Mouse (Mus musculus): ENCODE data around the gene Slu7.

Gene Slu7

DNA sequence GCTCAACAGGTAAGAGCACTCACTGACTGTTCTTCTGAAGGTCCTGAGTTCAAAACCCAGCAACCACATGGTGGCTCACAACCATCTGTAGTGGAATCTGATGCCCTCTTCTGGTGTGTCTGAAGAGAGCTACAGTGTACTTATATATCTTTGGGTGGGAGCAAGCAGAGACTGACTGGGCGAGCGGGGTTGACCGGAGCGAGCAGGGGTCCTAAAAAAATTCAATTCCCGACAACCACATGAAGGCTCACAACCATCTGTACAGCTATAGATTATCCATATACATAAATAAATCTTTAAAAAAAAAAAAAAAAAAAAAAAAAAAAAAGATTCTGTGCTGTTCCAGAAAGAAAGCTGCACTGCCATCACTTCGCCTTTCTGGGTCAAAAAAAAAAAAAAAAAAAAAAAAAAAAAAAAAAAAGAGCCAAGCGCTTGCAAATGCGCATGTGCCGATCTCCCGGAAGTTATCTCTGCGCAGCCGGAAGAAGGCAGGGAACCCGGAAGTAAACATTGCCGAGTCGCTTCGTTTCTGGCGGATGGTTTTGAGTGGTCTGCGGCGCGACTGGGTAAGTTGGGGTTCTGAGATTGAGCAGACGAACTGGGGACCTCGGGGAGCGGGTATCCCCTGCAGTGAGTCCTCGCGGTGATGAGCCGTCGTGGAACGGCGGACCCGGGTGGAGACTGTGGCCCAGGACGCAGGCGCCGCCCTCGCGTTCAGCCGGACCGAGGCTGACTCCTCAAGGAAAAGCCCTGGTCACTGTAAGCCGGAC is at the start of gene Slu7:
TSS of gene Slu7 (plus strand) at position 491 of the 770 bp plus-strand sequence.
- DNase-seq (ENCODE audit: low spot score in 2 of 2) = peak; percentile 54 to 64

DNA sequence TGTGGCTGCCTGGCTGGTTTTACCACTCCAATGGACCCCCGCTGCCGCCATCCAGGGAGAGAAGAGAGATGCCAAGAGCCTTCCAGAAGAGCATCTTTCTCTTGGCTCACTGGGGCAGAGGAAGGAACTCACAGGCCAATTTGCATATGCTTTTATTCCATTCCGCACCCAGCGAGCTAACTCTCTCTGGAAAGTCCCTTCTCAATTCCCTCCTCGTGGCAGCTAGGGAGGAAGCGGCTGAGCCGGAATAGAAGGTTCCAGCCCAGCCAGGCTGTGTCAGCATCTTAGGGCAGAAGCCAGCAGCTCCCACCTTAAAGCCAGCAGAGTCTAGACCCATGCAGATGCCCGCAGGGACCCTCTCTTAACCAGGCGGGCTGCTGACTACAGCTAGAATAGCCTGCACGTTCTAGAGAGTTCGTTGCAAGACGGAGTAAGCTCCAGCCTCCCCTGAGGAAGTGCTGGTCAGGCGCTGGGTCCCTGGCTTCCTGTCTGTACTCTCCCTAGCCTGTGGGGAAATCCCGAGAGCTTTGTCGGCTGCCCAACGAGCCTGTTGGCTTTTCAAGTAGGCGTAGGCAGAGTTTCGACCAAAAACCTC is 48.4 kb upstream of the Slu7 start:
- DNase-seq (ENCODE audit: low spot score in 2 of 2) = peak in 1 of 2 experiments; percentile 19

DNA sequence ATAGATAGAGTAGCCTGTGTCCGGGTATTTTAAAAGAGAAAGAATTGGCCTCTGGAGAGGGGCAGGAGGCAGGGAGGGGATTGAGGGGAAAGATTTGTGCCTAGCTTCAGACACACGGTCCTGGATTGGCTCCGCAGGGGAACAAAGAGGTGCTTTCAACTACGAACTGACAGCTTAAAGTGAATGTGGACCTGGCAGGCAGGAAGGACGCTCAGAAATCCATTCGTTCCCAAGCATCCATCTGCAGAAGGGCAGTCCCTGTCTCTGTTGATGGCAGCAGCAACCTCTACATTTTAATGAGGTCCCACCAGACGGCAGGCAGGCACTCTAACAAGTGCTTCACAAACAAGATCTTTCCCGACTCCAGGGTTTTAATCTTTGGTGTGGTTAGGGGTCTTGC is 47.8 kb upstream of the Slu7 start:
- DNase-seq (ENCODE audit: low spot score in 2 of 2) = no peak

DNA sequence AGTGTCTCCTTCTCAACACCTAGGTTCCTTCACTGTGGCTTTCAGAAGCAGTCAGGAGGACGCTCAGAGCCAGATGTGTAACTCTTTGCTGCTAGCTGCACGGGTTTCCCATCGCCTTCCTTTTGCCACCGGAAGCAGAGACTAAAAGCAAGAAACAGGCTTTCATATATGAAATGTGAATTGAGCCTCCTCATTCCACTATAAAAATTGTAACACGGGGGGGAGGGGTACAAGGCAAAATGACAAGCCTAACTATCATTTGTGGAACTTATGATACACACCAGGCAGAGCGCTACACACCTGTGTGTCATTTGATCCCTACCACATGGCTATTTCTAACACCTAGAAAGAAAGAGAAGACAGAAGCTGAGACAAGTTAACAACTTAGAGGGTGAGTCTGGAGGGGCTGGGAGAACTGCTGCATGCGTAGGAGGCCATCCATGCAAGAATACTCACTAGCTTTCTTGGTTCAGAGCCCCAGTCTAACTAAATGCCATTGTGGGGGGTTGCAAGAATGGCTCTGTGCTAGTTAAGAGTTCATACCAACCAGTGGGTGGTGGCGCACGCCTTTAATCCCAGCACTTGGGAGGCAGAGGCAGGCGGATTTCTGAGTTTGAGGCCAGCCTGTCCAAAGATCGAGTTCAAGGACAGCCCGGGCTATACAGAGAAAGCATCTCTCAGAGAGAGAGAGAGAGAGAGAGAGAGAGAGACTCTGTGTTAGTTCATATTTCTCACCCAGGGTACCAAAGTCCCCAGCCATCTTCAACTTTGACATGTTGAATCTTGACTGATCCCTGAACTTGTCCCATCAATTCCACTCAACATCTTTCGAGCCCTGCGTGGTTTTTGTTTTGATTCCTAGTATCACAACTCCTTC is 46.3 kb upstream of the Slu7 start:
- no peak for DNase-seq (ENCODE audit: low spot score in 2 of 2)

DNA sequence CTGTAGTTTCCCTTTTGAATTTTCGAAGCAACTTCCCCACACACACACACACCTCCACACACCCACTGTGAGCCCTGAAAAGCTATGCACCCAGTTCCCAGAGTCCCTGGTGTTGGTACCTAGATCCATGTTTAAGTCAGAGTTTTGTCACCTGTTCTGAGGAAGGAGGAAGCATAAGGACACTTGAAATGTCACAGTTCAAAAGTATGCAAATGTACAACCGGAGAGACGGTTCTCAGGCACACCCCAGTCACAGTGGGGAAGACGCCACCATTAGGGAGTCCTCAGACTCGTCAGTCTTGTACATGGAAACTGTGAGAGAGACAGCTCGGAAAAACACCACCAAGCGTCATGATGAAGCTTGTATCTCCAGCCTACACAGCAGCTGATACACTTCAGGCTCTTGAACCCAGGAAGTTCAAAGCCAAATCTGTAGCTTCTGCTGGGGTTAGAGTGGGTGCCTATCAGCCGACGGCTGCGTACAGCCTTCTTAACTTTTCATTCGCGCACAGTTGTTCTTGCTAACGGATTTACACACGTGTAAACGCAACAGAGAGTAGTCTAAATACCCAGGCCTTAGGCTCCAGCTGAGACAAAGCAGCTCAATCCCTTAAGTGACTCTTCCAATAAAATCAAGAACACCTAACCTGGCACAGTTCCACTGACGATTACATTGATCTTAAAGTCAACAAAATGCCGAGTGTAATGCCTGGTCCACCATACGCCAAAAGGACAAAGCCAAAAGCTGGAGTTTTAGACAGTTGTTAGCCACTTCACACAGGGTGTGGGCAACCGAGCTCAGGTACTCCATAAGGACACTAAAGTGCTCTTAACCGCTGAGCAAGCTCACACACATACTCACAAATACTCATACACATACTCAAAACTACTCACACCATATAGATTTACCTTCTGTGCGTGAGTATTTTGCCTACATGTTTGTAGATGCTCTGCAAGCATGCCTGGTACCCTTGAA is 45.1 kb upstream of the Slu7 start:
- DNase-seq (ENCODE audit: low spot score in 2 of 2) = no peak

DNA sequence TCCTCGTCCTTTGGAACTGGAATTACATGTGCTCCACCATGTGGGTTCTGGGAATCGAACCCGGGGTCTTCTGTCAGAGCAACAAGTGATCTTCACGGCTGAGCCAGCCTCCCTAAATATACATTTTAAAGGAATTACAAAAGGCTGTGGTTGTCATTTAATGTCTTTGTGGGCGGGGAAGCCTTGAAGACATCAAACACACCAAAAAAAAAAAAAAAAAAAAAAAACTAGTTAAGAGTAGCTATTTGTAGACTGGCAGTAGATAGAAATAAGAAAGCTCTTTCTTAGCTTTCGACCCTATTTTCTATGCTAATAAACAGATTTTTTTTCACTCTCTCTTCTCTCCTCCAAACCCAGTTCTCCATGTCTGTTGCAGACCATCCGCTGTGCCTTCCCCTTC is 44.4 kb upstream of the Slu7 start:
- DNase-seq (ENCODE audit: low spot score in 2 of 2) = no peak

DNA sequence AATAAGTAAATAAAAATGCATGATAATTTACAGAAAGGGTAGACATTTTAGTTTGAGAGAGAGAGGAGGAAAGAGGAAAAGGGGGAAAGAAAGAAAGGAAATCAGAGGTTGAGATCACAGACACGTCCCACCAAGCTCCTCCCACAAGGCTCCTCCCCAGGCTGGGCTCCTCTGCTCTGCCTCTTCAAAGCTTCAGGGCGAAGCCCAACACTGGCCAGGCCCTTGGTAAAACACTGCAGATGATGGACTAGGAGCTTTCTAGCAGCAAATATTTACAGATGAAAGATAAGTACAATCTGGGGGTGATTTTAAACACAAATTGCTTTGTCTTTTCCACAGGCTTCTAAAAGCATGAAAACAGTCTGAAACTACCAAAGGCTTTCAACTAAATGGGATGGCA is 40.8 kb upstream of the Slu7 start:
- DNase-seq (ENCODE audit: low spot score in 2 of 2) = no peak

DNA sequence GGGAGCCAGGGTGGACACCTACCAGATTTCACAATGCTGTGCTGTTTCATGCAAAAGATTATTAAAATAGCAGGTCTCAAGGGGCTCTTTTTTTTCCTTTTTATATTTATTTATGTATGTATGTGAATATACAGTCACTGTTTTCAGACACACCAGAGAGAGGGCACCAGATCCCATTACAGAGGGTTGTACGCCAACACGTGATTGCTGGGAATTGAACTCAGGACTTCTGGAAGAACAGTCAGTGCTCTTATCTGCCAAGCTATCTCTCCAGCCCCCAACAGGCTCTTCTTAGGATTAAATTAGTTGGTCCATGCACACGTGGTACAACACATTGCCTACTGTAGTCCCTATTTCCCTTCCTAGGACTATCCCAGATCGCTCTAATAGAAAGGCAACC is 40.2 kb upstream of the Slu7 start:
- no peak for DNase-seq (ENCODE audit: low spot score in 2 of 2)

DNA sequence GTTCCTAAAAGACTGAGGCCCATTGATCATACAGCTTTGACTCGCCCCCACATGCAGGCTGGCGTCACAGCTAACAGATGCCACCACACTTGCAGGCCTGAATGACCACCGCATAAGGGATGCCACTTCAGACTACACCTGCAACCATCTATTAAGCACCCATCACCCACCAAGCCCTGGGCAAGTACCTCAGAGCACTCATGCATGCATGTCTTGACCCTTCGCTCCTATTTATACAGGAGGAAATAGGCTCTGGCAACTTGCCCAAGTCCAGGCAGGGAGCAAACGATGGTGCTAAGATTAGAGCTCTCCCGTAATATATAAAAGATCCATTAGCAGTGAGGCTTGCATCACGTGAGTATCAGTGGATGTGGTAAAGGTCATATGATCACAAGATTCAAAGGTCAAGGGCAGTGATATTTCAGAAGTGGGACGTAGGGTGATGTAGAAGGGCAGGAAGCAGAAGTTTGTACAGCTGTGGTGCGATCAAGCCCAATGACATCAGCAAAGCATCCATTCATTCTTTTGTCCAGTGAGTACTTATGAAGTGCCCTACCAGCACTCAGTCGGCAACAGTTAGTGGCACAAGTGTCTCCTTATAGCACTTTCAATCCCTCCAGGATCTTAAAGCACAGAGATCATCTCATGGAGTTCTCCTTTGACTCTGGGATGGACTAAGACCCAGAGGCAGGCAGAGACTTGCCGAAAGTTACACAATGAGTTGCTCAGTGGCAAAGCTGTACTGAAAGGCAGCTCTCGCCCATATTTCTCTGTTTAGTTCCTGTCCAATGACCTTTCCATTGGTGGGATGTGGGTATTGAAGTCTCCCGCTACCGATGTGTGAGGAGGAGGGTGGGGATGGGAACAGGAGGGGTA is 38.2 kb upstream of the Slu7 start:
- DNase-seq (ENCODE audit: low spot score in 2 of 2) = no peak

DNA sequence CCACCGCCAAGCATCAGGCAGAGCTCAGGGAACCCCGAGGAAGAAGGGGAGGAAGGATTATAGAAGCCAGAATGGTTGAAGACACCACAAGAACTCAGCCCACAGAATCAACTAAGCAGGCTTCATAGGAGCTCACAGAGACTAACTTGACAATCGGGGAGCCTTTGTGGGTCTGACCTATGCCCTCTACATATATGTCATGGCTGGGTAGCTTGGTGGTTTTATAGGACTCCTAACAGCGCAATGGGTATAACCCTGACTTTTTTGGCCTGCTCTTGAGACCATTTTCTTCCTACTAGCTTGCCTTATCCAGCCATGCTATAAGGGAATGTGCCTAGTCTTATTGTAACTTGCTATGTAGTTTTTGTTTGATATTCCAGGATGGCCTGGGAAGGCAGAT is 37.3 kb upstream of the Slu7 start:
- no peak for DNase-seq (ENCODE audit: low spot score in 2 of 2)

DNA sequence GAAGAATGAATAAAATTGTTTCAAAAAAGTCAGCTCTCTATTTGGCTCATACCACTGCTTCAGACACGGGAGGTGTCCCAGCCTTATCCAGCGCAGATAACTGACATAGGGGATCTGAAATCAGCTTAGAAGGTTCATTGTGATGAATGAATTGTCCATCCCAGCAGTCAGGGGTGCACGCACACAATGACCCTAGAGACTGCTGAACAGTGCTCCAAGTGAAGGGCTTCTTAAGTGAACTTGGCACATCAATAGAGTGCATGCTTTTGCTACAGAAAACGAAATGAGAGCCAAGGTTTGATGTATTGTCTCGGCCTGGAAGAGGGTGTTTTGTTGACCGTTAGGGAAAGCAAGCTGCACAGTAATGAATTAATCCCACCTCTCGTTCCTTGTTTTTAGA is 36.9 kb upstream of the Slu7 start:
- DNase-seq (ENCODE audit: low spot score in 2 of 2) = no peak

DNA sequence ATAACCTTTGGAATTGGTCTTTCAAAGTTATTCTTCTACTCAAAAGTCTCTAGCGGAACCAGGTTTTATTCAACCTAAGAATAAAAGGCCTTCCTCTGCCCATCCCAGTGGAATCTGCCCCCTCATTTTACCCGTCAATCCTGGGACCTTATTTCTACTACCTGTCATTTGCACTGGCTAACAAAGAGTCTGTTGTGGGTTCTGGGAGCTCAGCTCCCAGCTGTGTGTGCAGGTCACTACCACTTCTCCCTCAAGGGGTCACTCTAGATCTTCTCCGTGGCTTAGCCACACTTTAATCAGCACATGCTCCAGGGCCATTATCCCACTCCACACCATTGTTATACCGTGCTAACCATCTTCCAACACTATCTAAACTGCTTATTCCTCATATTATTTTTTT is 34.2 kb upstream of the Slu7 start:
- DNase-seq (ENCODE audit: low spot score in 2 of 2) = no peak

DNA sequence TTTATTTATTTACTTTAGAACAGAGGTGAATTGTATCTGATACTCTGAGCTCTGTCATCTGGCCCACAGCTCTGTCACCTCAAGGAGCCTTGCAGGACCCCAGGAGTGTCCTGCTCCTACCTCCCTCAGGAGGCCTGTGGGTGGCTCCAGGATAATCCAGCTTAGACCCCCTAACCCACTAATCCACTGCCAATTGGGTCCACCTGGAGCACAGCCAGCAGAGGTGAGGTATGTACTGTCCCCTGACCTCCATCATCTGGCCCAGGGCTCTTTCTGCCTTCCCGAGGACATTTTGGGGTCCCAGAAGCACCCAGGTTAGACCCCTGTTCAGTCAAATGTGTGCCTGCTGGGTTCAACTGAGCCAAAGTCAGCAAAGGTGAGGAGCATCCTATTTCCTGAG is 33.4 kb upstream of the Slu7 start:
- no peak for DNase-seq (ENCODE audit: low spot score in 2 of 2)

DNA sequence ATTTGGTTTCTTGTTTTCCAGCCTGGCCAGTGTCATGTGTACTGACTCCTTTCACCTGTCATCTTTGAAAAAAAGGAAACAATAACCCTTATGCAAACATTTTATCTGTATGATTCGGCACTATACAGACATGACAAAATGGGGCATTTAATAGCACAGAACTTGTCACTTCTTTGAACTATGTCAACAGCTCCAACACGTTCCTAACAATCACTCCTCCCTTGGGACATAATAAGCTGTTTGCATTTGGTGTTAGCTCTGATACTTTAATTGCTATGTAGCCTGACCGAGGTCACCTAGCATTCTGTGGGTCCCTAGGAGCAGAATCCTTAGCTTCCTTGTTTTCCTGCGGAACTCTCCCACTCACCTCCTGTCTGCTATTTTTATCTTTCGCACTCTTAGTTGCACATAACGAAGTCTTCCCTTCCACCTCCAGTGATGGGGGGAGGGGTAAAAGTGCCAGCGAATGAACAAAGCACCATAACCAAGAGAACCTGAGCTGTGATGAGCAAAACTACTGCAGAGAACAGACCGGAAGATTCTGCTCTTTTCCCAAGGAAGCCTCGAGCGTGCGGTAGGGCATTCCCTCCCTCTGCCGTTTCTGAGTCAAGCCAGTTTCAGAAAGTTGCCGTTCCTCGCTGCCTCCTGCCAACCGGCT is 29.3 kb upstream of the Slu7 start:
- DNase-seq (ENCODE audit: low spot score in 2 of 2) = no peak

DNA sequence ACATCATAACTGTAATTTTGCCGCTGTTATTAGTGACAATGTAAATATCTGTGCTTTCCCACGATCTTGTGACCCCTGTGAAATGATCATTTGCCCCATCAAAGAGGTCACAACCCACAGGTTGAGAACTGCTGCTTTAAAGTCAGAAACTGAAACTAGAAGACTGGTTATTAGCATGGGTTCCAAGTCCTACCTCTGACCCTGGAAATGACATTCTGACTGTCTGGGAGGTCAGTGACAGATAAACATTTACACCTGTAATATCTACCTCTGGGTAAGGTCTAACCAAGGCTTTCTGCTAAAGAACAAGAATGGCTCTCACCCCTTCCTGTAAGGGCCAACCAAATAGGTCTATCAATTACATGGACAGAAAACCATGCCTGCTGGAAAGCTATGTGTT is 24.7 kb upstream of the Slu7 start:
- DNase-seq (ENCODE audit: low spot score in 2 of 2) = no peak

DNA sequence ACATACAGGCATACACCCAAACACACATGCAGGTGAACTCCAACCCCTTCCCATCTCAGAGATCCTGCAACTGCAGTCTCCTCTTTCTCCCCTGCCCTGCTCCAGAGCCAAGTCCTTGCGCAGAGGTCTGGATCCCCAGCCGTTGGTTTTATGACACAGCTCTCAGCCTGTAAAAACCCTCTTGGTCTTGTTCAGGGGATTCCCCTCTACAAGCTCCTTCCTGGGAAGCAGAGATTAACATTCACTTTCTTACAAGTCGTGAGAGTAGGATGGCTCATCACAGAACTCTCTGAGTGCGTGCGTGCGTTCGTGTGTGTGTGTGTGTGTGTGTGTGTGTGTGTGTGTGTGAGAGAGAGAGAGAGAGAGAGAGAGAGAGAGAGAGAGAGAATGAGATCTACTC is 23.3 kb upstream of the Slu7 start:
- DNase-seq (ENCODE audit: low spot score in 2 of 2) = no peak

DNA sequence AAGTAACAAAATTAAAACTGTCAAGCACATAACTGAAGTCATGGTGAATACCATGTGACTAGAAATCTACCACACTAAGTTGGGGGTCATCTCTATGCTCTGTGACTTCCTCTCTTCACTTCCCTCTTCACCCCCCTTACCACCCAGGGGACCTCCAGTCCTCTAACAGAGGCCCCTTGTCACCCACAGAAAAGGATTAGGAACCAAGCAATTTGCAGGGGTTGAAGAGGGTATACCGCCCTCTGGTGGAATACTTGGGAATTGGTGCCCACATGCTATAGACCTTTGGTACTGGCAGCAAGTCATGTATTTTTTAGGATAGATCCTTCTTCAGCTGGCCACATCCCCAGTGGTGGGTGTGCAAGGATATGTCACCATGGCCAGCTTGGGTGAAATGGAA is 22.1 kb upstream of the Slu7 start:
- peak; percentile 36 to 39 for DNase-seq (ENCODE audit: low spot score in 2 of 2)

DNA sequence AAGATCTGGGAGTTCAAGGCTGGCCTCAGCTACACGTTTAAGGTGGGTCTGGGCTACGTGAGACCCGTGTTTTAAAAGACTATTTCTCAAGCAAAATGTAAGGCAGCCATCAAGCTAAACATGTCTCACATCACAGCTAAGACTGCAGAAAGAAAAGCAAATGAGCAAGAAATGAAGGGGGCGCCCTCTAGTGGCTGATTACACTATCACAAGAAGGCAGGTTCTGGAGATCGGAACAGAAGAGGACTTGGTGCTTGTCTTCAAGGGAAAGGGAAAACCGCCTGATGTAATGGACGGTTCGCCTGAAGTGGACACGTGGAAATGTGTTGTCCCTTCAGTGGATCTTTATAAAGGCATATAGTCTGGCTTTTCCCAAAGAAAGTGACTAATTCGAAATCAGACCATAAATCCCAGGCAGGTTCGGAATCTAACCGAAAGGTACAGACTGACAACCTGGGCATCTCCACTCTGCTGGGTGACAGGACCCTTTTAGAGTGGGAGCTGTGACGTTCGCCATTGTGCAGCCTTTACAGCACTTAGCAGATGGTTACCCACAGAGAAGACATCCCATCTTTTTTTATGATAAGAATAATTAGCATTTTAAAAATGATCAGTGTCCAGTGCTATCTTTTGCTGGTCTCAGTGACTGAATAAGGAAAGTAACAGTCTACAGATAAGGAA is 20.6 kb upstream of the Slu7 start:
- DNase-seq (ENCODE audit: low spot score in 2 of 2) = peak; percentile 53 to 69

DNA sequence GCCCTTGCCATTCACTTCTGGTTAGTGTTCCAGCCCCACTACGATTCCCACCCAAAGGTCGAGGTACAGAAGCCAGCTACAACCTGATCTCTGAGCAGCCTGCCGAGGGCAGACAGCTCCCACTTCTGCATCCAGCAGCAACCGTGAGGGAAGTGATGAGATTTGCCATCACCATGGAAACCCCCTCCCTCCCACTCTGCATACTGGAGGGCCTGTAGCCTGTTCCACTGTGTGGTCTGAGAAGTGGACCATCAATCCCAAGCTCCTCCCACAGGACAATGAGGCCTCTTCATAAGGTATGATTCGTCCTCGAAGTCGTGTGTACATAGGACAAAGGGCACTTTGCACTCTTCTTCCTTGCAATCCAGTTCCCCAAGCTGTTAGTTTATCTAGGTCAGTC is 16.3 kb upstream of the Slu7 start:
- no peak for DNase-seq (ENCODE audit: low spot score in 2 of 2)

Data from right cerebral cortex, postnatal 36 days (tissue).